Mouse (Mus musculus): ENCODE measurements at regions not wholly inside any gene's neighbourhood (a gene's known extent, or its start where the extent isn't known, plus 50 kb on each side); places are given as distances from the start of the nearest gene placed in this dataset.

DNA sequence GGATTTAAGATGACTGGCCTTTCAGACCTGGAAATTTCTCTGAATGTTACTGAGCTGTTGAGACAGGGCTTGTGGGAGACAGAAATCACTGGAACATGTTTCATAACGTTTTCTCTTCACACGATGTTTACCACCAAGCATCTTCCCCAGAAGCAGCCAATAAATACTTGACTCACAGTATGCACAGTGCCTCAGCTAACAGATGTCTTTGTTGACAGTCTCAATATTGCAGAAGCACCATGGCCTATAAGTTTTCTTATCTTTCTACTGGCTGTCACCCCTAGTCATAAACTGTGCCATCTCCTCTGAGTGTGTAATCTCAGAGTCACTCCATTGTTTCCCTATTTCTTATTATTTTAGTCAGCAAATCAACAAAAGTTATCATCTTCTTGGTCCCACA, 187.9 kb upstream of the Gm38303 start:
- no peaks in the 10 kb centered on the region for H3K9me3 ChIP-seq (ENCODE audit: low read depth, low read length)
- H3K4me1 ChIP-seq (ENCODE audit: insufficient read depth), result no peaks in the 10 kb centered on the region
- no peak overlapping the region for H3K4me3 ChIP-seq (ENCODE audit: low read depth, low read length)
- no peaks in the 10 kb centered on the region for H3K27me3 ChIP-seq (ENCODE audit: insufficient read depth, low read length)
- no peaks in the 10 kb centered on the region for H3K36me3 ChIP-seq (ENCODE audit: insufficient read depth)
- H3K4me2 ChIP-seq, result no peak overlapping the region
- no peak overlapping the region for H3K27ac ChIP-seq (ENCODE audit: low read depth)
- 54% methylated on average over 2 of the region's 2 CpGs for WGBS
- TF ChIP-seq CTCF (IDR thresholded peaks at IDR 0.05; ENCODE audit: low read depth), result no peak
- ATAC-seq (ENCODE audit: insufficient read depth) (no peak), DNase-seq (no peak)
- H3K9ac ChIP-seq, result no peak overlapping the region

- TF ChIP-seq CTCF (IDR thresholded peaks at IDR 0.05; ENCODE audit: low read depth), result no peak
- H3K36me3 ChIP-seq (ENCODE audit: insufficient read depth), result no peaks in the 10 kb centered on the region
- H3K4me3 ChIP-seq (ENCODE audit: low read depth, low read length), result no peak overlapping the region
- no peak for ATAC-seq (ENCODE audit: insufficient read depth)
- WGBS, result 86% methylated on average over 2 of the region's 2 CpGs
- H3K9ac ChIP-seq, result no peak overlapping the region
- H3K4me2 ChIP-seq, result no peak overlapping the region
- H3K4me1 ChIP-seq (ENCODE audit: insufficient read depth), result no peaks in the 10 kb centered on the region
- no peaks in the 10 kb centered on the region for H3K27me3 ChIP-seq (ENCODE audit: insufficient read depth, low read length)
- no peaks in the 10 kb centered on the region for H3K9me3 ChIP-seq (ENCODE audit: low read depth, low read length)
- no peak overlapping the region for H3K27ac ChIP-seq (ENCODE audit: low read depth)
- no peak for DNase-seq
Measured at GRCm38 (mm10) chr3:10512186-10512585, 176.7 kb upstream of the Gm38303 start.

DNA sequence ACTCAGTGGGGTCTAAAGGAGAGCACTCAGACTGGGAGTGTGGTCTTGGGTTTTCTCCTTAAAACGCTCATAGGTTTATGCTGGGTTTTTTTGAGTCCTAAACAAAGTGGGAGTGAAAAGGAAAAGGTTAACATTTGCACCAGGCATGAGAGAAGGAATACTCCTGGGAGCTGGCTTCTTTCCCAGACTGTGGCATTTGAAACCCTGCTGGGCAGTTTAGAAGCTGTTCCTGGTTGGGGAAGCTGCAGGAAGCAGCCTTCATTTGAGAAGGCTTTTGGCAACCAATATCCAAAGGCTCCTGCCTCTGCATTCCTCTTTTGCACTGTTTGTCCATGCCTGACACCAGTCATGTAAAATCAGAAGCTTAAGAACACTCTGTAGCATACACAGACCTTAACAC, 175.9 kb upstream of the Gm38303 start:
- Histone ChIP-seq H3K9me3 (ENCODE audit: low read depth, low read length) (no peaks in the 10 kb centered on the region), H3K4me3 (ENCODE audit: low read depth, low read length) (no peak overlapping the region), H3K27ac (ENCODE audit: low read depth) (no peak overlapping the region), H3K4me1 (ENCODE audit: insufficient read depth) (no peaks in the 10 kb centered on the region), H3K27me3 (ENCODE audit: insufficient read depth, low read length) (no peaks in the 10 kb centered on the region), H3K36me3 (ENCODE audit: insufficient read depth) (no peaks in the 10 kb centered on the region), H3K9ac (no peak overlapping the region), H3K4me2 (no peak overlapping the region)
- TF ChIP-seq CTCF (IDR thresholded peaks at IDR 0.05; ENCODE audit: low read depth), result no peak
- peak; percentile 36 for DNase-seq
- WGBS, result 48% methylated on average over 1 of the region's 1 CpGs
- ATAC-seq (ENCODE audit: insufficient read depth), result no peak
